Mouse (Mus musculus): ENCODE measurements at regions not wholly inside any gene's neighbourhood (a gene's known extent, or its start where the extent isn't known, plus 50 kb on each side); places are given as distances from the start of the nearest gene placed in this dataset.

GRCm38 (mm10) chr15:31854764-31855163, 253.1 kb downstream of the Fam173b start:
- DNase-seq (ENCODE audit: low spot score) = no peak

DNA sequence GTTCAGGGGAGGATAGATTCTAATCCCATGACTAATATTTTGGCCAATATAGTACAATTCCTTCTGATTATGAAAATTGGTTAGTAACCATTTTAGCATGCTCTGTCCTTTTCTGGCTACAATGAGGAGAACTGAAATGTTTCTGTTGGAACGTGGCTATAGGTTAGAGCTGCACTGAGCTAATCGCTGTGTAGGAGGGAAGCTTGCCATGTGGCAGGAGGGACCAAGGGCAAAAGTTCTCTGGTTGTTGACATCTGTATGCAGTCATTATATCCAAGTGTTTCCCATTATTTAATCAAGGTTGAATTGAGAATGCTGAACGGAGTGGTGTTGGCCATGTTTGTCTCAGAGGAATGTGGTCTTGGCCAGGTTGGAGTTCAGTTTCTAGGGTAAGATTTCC, 253.5 kb downstream of the Fam173b start:
- DNase-seq (ENCODE audit: low spot score) = no peak

DNA sequence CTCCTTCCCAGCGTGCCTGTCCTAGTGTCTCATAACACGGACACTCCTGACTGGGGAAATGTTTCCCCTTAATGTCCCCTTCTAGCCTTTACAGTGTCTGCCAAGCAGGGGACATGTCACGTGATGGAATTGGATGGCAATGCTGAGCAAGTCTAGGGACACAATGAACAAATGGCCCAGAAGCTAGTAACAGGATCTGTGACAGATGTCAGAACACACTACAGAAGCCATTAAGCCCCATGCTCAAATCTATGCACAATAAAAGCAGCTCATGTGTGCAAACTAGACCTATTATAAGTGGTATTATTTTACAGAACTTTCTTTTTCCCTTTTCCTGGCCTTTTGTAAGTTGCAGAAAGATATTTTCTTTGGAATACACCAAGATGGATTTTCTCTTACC, 267.4 kb downstream of the Fam173b start:
- DNase-seq (ENCODE audit: low spot score) = no peak

- DNase-seq (ENCODE audit: low spot score) = no peak
These were observed 268.2 kb downstream of the Fam173b start for GRCm38 (mm10) chr15:31869673-31870417.

- DNase-seq (ENCODE audit: low spot score) = no peak
These were observed 273.8 kb downstream of the Fam173b start for GRCm38 (mm10) chr15:31875436-31875835.

DNA sequence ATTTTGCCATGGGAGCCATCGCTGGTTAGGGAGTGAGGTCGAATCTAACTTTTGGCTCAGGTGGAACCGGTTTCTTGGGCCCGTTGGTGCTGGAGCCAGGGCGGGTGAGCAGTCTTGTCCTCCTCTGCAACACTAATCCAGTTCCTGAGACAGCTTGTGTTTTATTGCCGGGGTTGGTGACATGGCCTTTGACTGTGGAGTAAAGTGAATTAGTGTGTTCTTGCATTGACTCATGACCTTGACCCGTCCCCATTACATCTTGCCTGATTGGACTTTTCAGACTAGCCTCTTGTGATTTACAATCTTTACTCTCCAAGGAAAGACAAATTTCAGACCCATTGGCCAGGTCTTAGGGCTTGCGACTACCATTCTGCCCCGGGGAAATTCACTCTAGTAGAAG, 278.8 kb downstream of the Fam173b start:
- DNase-seq (ENCODE audit: low spot score) = no peak

DNA sequence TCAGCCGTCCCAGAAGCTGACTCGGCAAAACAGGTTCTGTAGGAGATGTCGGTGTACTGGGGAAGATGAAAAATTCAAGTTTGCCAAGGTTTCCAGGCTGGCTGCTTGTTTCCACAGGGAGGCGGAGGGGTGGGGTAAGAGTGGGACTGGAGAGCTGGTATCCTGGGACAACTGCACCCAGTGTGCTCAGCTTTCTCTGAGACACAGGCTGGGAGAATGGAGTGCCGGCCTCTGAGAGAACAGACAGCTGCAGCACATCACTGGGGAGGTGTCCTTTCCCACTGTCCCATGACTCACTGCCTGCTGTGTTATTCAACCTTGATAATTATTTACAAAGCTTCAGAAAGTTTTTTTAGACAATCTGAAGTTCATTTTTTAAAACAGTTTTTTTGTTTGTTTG, 280.7 kb downstream of the Fam173b start:
- no peak for DNase-seq (ENCODE audit: low spot score)

DNA sequence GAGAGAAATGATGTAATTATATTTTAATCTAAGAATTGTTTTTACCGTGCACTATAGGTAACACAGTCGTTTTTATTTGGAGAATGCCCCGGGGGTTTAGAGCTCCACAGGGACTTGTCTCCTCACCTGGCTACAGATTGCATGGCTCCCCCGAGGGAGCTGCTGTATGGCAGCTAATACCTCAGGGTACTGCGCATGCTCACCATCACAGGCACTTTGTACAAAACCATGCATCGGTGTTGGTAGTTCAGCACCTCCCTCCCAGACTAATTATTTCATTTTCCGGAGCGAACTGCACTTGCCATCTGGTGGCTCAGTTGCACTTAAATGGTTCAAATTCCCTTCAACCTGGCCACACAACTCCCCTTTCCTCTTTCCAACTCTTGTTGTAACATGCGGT, 281.9 kb downstream of the Fam173b start:
- DNase-seq (ENCODE audit: low spot score) = no peak

DNA sequence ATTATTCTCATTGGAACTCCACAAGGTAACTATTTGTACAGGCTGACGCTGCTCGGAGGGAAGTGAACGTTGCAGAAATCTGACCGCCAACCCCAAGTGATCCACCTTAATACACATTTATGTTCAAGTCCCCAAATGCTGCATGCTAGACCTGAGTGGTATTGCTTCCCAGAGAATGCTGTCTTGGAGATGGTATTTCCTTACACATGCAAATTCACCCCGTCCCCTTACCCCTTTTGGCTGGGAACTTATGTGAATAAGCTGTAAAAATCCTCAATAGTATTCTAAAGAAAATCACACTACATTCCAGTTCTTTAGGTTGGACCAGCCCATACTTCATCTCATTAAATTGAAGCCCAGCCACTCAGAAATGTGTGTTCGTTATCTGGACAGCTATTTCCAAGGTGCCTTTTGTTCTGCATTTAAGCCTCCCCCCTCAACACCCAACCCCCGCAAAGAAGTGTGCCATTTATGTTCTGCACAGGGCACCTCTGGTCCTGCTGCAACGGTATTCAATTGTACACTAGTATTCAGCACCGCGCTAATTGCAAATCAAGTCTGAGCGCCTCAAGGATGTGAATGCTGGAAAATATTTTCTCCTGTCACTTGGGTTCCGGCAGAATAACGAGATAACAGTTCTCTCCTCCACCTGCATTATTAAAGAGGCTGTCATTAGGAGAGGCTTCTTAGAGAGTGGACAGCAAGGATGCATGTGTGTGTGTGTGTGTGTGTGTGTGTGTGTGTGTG, 278.0 kb upstream of the Tas2r119 start:
- no peak for DNase-seq (ENCODE audit: low spot score)

DNA sequence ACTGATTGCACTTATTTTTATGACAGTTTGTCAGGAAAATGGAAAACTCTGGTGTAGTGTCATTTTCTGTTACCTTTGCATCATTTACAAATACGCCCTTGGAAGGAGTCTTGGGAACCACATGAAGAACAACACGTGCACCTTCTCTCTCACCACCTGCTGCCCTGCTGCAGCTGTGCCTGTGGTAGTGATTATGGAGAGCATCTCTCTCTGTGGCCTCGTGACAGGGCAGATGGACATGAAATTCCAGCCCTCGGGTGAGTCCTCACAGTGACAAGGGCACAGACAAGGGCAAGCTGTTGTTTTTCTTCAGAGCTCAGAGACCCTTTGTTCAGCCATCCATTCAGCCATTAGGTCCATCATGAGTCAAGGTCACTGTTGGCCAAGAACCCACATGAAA, 276.8 kb upstream of the Tas2r119 start:
- no peak for DNase-seq (ENCODE audit: low spot score)

GRCm38 (mm10) chr15:31908432-31908831, 268.7 kb upstream of the Tas2r119 start:
- DNase-seq (ENCODE audit: low spot score) = no peak

- no peak for DNase-seq (ENCODE audit: low spot score)
These were observed 265.1 kb upstream of the Tas2r119 start for GRCm38 (mm10) chr15:31911978-31912377.

DNA sequence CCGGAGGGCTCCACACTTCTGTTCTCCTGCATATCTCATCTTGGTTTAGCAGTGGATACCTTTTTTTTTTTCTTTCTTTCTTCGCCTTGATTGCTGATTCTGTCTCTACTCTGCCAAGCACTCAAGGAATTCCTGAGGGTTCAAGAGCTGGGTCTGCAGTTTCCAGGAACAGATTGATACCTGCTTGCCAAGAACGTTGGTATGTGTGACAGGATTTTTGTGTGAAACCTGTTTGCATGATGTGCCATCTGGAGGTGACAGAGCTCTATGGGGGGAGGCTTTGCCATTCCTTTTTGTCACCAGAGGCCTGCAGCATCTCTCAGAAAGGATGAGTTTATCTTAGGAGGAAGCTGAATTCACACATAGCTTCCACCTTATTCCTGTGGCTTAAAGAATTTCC, 255.6 kb upstream of the Tas2r119 start:
- DNase-seq (ENCODE audit: low spot score) = peak; percentile 8

GRCm38 (mm10) chr15:31960301-31960700, 216.8 kb upstream of the Tas2r119 start:
- DNase-seq (ENCODE audit: low spot score) = no peak

- DNase-seq (ENCODE audit: low spot score) = no peak
These were observed 215.1 kb upstream of the Tas2r119 start for GRCm38 (mm10) chr15:31961963-31962362.

GRCm38 (mm10) chr15:31964911-31965310, 212.2 kb upstream of the Tas2r119 start:
- no peak for DNase-seq (ENCODE audit: low spot score)

- DNase-seq (ENCODE audit: low spot score) = no peak
These were observed 211.5 kb upstream of the Tas2r119 start for GRCm38 (mm10) chr15:31965542-31965941.

DNA sequence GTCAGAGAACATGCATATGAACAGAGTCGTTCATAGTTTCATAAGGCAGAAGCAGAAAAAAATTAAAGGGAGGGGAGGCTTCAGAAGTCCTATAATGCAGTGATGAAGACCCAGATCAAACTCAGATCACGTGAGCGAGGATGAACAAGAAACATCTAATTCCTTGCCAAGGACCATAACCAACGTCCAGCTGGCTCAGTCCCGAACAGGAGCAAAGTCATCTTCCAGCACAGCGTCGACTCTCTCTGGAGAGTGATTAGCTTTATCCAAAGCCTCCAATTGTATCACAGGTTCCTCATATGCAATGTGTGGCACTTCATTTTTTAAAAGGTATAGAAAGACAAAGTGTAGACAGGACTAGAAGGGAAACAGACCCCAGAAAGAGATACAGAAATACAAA, 204.2 kb upstream of the Tas2r119 start:
- no peak for DNase-seq (ENCODE audit: low spot score)

GRCm38 (mm10) chr15:31973889-31974288, 203.2 kb upstream of the Tas2r119 start:
- peak; percentile 62 for DNase-seq (ENCODE audit: low spot score)

GRCm38 (mm10) chr15:31976461-31976860, 200.6 kb upstream of the Tas2r119 start:
- no peak for DNase-seq (ENCODE audit: low spot score)

- no peak for DNase-seq (ENCODE audit: low spot score)
These were observed 199.5 kb upstream of the Tas2r119 start for GRCm38 (mm10) chr15:31977563-31977962.

DNA sequence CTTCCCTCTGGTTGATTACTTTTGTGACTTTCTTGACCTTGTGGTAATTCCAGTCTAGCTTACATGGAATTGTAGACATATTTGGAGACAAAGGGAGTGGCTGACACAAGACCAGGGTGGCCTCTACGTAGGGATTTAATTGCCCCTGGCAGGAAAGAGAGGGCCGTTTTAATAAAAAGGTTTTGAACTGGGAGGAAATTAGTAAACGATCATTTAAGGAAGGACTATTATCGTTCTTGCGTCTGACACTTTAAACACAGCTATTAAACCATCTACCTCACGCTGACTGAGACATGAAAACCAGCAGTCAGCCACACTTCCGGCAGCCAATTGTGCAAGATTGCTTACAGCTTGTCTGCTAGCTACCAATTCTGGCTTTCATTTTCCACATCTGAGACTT, 197.1 kb upstream of the Tas2r119 start:
- DNase-seq (ENCODE audit: low spot score) = no peak

DNA sequence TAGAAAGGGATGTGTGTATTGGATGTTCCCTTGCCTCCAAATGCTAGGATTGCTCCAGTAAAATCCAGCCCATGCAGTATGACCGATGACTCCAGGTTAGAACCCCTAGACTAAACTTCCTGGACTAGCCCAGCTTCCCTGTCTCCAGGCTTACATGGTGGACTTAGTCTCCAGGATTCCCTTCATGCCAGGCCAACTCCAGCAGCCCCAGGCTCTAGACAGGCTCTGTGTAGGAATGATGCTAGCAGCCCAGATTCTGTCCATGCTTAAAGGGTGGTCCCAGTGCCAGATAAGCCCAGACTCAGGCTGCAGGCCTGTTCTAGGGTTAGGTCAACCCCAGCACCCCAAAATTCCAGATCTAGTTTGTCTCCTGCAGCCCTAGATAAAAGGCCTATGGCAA, 196.3 kb upstream of the Tas2r119 start:
- no peak for DNase-seq (ENCODE audit: low spot score)

- DNase-seq (ENCODE audit: low spot score) = no peak
These were observed 189.8 kb upstream of the Tas2r119 start for GRCm38 (mm10) chr15:31987291-31987690.

All from layer of hippocampus, adult 11-12 months (tissue).